Mouse (Mus musculus) heart, postnatal 0 days (tissue): ENCODE measurements around the gene Faf1. TPM values are rescaled to one million over a fixed set of nuclear protein-coding genes. Genes with fewer than 3 reads are reported as not detected.

Experiments
- ATAC-seq: fragments of 200-750 bp; cut with Nextera tagmentation; 2 replicates; pipeline ENCODE4 v1.8.0; 2017; ENCODE audit warnings: low read depth, moderate number of reproducible peaks, moderate library complexity; ENCODE audit not compliant: insufficient read depth
- DNase-seq: peaks from one replicate; pipeline ENCODE4 v3.0.0-alpha.2; 2016; ENCODE audit warnings: low spot score
- H3K27ac ChIP-seq: fragments of 300-500 bp; sonication (generic); 2 replicates; pipeline ENCODE4 v1.5.1; 2014; ENCODE audit warnings: low read depth, mild to moderate bottlenecking
- H3K27me3 ChIP-seq: fragments of 300-500 bp; sonication (generic); 2 replicates; pipeline ENCODE4 v1.6.1; 2014; ENCODE audit warnings: low read length, mixed read lengths; ENCODE audit not compliant: control insufficient read depth, insufficient read depth
- H3K36me3 ChIP-seq: fragments of 300-500 bp; sonication (generic); replicated peaks from 2 replicates; pipeline ENCODE4 v1.6.1; 2014; ENCODE audit warnings: low read length, mixed read lengths; ENCODE audit not compliant: control insufficient read depth, insufficient read depth
- H3K4me1 ChIP-seq: fragments of 300-500 bp; sonication (generic); 2 replicates; pipeline ENCODE4 v1.6.1; 2014; ENCODE audit warnings: antibody characterized with exemption; ENCODE audit not compliant: control insufficient read depth, insufficient read depth
- H3K4me2 ChIP-seq: fragments of 300-500 bp; sonication (generic); 2 replicates; pipeline ENCODE4 v1.6.1; 2014; ENCODE audit warnings: low read depth, mild to moderate bottlenecking, low read length, moderate library complexity
- H3K4me3 ChIP-seq: fragments of 300-500 bp; sonication (generic); 2 replicates; pipeline ENCODE4 v1.5.1; 2014; ENCODE audit warnings: low read depth, low read length
- H3K9ac ChIP-seq: fragments of 300-500 bp; sonication (generic); replicated peaks from 2 replicates; pipeline ENCODE4 v1.6.1; 2014; ENCODE audit warnings: low read depth, low read length, mixed read lengths
- H3K9me3 ChIP-seq: fragments of 300-500 bp; sonication (generic); replicated peaks from 2 replicates; pipeline ENCODE4 v1.6.1; 2016; ENCODE audit warnings: low read length; ENCODE audit not compliant: control insufficient read depth
- CTCF ChIP-seq: IDR thresholded peaks from 2 replicates; pipeline ENCODE4 v1.5.1; 2016; ENCODE audit warnings: antibody characterized with exemption, control low read depth, low read depth
- EP300 ChIP-seq: IDR thresholded peaks from 2 replicates; pipeline ENCODE4 v1.6.1; 2016; ENCODE audit warnings: antibody characterized with exemption, low read depth
- WGBS: fragments of 180-500 bp; shearing (Covaris S2); extraction: QIAGEN DNeasy Blood & Tissue Kit; methylation state at CpG from one replicate; pipeline ENCODE4 v1.1.7; 2014; 5-methylcytosine and 5-hydroxymethylcytosine counted together
- polyA plus RNA-seq: library from polyadenylated mRNA; unstranded; fragments of >200 nt; fragmentation: Nextera tagmentation; extraction: Ambion mirVana; gene quantifications from 2 replicates; pipeline ENCODE4 v1.2.1, GENCODE M21; 2015
- total RNA-seq: library from RNA; depleted of rRNA; stranded (reverse); fragments of >200 nt; gene quantifications from 2 replicates; pipeline ENCODE4 v1.2.3, GENCODE M21; 2014; ENCODE audit warnings: low replicate concordance

Faf1 gene
- total and polyA plus RNA-seq, 2 experiments from 2014 or later, result 19.4 to 26.7 TPM

DNA sequence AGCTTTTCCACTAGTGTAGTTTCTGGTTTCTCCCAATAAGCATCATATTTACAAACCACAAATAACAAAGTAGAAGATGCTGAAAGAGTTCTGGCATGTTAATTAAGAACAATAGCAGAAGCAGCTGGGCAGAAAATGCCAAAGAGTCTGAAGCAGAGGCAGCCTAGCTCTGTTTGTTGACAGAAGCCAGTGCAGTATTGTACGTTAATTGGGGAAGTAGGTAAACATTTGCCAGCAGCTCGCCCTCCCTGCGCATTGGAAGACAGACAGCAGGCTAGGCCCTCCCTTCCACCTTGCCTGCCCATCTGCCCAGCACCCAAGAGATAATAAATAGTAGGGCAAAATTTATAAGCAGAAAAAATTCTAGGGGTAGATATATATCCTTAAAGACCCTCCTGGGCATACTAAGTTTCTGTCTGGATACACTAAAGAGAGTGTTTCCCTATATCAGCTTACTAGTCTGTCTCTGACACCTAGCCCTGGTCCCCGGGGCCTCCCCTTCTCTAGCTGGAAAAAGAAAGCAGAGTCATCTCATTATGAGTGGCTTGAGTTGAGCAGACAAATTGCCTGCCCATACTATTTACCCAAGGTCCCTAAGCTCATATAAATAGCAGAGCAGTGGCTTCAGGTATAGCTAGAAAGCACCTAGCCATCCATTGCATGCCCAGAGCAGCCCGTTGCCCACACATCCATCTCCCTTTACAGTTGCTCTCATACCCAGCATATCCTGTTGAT, 284.0 kb downstream of the Faf1 start:
- no peak overlapping the region for H3K27ac ChIP-seq
- H3K9ac ChIP-seq, result no peak overlapping the region
- no peak overlapping the region for H3K4me3 ChIP-seq
- H3K36me3 ChIP-seq, result peaks cover 3% of the 10 kb centered on the region; the same call in 1 of the 2 replicates
- DNase-seq (no peak), ATAC-seq (no peak)
- WGBS, result 86% methylated on average over 5 of the region's 5 CpGs
- H3K4me1 ChIP-seq, result no peaks in the 10 kb centered on the region
- H3K27me3 ChIP-seq, result no peaks in the 10 kb centered on the region
- no peak for TF ChIP-seq EP300
- no peak for TF ChIP-seq CTCF
- no peaks in the 10 kb centered on the region for H3K9me3 ChIP-seq
- H3K4me2 ChIP-seq, result no peak overlapping the region

DNA sequence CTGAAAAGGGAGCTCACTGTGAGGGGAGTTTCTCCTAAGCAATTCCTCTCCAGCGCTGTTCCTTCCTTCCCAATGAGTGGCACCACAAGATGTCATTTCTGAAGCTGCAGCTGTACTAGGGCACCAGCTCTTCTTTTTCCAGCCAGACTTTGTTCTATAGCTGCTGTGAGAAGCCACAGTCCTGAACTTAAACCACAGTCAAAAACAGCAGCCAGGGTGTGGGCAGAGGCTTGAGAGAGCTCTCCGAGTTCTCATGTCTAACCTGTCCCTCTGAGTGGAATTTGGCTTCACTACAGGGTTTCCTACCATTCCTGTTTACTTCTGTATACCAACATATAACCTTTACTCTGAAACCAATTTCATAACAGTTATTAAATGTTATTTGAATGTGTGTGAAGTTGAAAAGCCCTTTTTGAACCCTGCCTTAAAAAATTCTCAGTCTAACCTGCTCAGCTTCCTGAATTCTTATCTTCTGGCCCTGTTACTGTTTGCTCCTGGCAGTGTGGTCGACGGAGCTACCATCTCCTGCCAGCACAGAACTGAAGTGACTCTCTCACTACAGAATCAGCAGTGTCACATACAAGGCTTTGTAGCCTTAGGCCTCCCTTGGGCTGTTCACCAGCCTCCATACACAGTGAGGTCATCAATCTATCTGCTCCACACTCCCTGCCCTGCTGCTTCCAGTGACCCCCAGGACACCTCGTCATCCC, 287.3 kb downstream of the Faf1 start:
- 69% methylated on average over 5 of the region's 5 CpGs for WGBS
- Histone ChIP-seq H3K4me3 (no peak overlapping the region), H3K27me3 (no peaks in the 10 kb centered on the region), H3K9ac (no peak overlapping the region), H3K9me3 (no peaks in the 10 kb centered on the region), H3K4me1 (no peaks in the 10 kb centered on the region), H3K4me2 (no peak overlapping the region), H3K36me3 (peaks cover 3% of the 10 kb centered on the region; the same call in 1 of the 2 replicates), H3K27ac (no peak overlapping the region)
- TF ChIP-seq CTCF (no peak), EP300 (no peak)
- ATAC-seq (no peak), DNase-seq (no peak)

DNA sequence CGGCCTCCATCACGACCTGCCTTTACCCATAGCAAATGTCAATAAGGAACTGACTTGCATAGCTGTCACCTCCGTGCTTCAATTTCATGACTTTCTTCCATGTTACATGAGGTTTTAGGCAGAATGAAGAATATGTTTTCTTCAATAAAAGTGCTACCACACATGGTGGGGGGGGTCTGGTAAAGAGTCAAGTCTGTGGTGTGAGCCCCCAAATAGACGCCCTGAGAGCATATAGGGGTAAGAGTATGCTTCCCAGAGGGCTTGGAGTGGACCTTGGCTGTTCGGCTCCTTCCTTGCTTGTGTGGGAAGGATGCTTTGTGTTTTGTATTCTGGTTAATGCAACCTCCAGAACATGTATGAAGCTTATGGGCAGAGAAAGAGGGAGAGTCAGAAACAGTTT, 293.2 kb downstream of the Faf1 start:
- no peak overlapping the region for H3K27ac ChIP-seq
- DNase-seq, result no peak
- H3K36me3 ChIP-seq, result no peaks in the 10 kb centered on the region
- H3K4me2 ChIP-seq, result no peak overlapping the region
- H3K4me1 ChIP-seq, result no peaks in the 10 kb centered on the region
- ATAC-seq, result no peak
- 86% methylated on average over 5 of the region's 5 CpGs for WGBS
- H3K9ac ChIP-seq, result no peak overlapping the region
- no peak overlapping the region for H3K4me3 ChIP-seq
- TF ChIP-seq EP300, result no peak
- TF ChIP-seq CTCF, result no peak
- peaks cover 37% of the 10 kb centered on the region for H3K27me3 ChIP-seq
- no peaks in the 10 kb centered on the region for H3K9me3 ChIP-seq

DNA sequence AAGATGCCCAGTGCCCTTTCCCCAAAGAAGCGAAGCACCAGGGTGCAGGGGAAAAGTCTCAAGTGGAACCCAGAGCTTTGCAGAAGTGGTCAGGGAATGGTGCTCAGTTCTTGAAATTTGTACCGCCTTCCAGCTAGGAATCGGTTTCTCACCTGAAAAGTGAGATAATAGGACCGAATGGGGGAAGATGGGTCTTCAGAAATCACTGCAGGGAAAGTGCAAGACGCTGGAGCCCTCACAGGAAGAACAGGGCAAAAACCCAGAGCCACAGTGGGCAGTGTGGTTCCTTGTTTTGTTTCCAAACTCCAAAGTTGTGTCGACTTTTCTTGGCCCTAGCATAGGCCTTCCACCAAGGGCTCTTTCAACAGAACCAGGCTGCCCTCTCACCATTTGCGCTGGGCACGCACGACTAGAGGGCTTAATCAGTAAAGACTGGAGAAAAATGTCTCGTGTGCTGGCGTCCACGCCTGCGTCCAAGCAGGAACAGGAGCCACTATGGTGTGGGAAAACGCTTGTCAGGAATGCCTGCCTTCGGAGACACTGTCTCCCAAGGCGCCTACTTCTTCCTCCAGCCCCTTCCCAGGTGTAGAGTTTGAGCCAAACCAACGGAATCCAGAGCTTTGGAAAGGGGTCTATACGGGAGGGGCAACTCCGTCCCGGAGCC, 297.7 kb downstream of the Faf1 start:
- ATAC-seq (no peak), DNase-seq (no peak)
- H3K9ac ChIP-seq, result no peak overlapping the region
- H3K27ac ChIP-seq, result no peak overlapping the region
- no peak overlapping the region for H3K4me3 ChIP-seq
- no peaks in the 10 kb centered on the region; the same call in 1 of the 2 replicates for H3K9me3 ChIP-seq
- H3K4me2 ChIP-seq, result no peak overlapping the region
- WGBS, result 3% methylated on average over 20 of the region's 20 CpGs
- H3K4me1 ChIP-seq, result peaks cover 12% of the 10 kb centered on the region; the same call in 1 of the 2 replicates
- TF ChIP-seq CTCF (no peak), EP300 (no peak)
- H3K36me3 ChIP-seq, result no peaks in the 10 kb centered on the region
- H3K27me3 ChIP-seq, result peaks cover 83% of the 10 kb centered on the region

DNA sequence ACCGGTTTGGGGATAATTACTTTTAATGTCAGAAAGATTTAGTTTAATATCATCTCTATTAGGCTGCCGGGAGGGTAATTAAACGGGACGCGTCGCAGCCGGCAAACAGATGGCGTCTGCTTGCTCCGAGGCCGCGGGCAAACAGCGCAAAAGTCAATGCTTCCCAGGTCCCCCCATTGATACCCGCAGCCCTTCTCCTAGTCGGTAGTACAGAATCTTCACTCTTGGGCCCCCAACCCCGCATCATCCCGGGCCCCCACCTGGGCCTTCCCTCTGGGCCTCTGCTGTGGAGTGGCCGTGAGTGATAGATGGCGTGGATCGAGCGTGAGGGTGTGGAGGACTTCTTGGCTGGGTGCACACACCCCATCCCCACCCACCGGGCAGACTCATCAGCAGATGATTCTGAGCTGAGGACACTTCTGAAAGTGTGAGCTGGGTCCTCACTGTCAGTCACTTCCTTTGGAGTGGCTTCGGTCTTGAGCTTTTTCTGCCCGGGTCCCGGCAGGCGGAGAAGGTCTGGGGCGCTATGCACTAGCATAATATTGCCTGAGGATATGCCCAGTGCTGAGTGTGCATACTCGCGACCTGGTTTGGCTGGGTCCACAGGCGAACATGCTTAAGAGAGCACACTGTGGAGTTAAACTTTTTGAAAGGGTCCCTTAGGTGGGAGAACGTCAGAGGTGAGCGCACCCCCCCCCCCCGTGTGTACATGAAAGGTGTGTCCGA, 298.4 kb downstream of the Faf1 start:
- no peaks in the 10 kb centered on the region for H3K36me3 ChIP-seq
- no peaks in the 10 kb centered on the region; the same call in 1 of the 2 replicates for H3K9me3 ChIP-seq
- no peak overlapping the region for H3K9ac ChIP-seq
- H3K4me1 ChIP-seq, result peaks cover 12% of the 10 kb centered on the region; the same call in 1 of the 2 replicates
- no peak overlapping the region for H3K4me2 ChIP-seq
- no peak overlapping the region for H3K4me3 ChIP-seq
- DNase-seq, result no peak
- WGBS, result 4% methylated on average over 33 of the region's 33 CpGs
- H3K27me3 ChIP-seq, result peaks cover 90% of the 10 kb centered on the region
- no peak for TF ChIP-seq EP300
- no peak for TF ChIP-seq CTCF
- no peak overlapping the region for H3K27ac ChIP-seq
- no peak for ATAC-seq
